Mouse (Mus musculus) embryonic facial prominence, embryonic 11.5 days (tissue): ENCODE measurements around the gene Gigyf2. TPM values are rescaled to one million over a fixed set of nuclear protein-coding genes. Genes with fewer than 3 reads are reported as not detected.
"Not testable (repeated sequence)": the region's sequence is repeated elsewhere in the genome, so short reads cannot be mapped to it uniquely, and the experiment has no call there.

Experiments used
- ATAC-seq: fragments of 200-750 bp; cut with Nextera tagmentation; replicated peaks from 2 replicates; pipeline ENCODE4 v1.8.0; 2017; ENCODE audit warnings: low read depth; ENCODE audit not compliant: insufficient number of reproducible peaks, low FRiP score, low TSS enrichment
- DNase-seq: peaks from one replicate; pipeline ENCODE4 v3.0.0-alpha.2; 2015; ENCODE audit warnings: low spot score
- H3K27ac ChIP-seq: fragments of 300-500 bp; sonication (generic); replicated peaks from 2 replicates; pipeline ENCODE4 v1.5.1; 2014; ENCODE audit warnings: mild to moderate bottlenecking, low read depth, low read length, control low read depth
- H3K27me3 ChIP-seq: fragments of 300-500 bp; sonication (generic); 2 replicates; pipeline ENCODE4 v1.6.1; 2014; ENCODE audit warnings: mild to moderate bottlenecking, low read length, moderate library complexity, mixed read lengths; ENCODE audit not compliant: control insufficient read depth, insufficient read depth
- H3K36me3 ChIP-seq: fragments of 300-500 bp; sonication (generic); replicated peaks from 2 replicates; pipeline ENCODE4 v1.6.1; 2014; ENCODE audit warnings: low read depth, mild to moderate bottlenecking, low read length, moderate library complexity, mixed read lengths; ENCODE audit not compliant: control insufficient read depth, insufficient read depth
- H3K4me1 ChIP-seq: fragments of 300-500 bp; sonication (generic); 2 replicates; pipeline ENCODE4 v1.6.1; 2014; ENCODE audit warnings: low read length, mixed read lengths; ENCODE audit not compliant: control insufficient read depth, insufficient read depth
- H3K4me2 ChIP-seq: fragments of 300-500 bp; sonication (generic); 2 replicates; pipeline ENCODE4 v1.6.1; 2014; ENCODE audit warnings: low read depth, mild to moderate bottlenecking, control low read depth, low read length, moderate library complexity
- H3K4me3 ChIP-seq: fragments of 300-500 bp; sonication (generic); 2 replicates; pipeline ENCODE4 v1.5.1; 2014; ENCODE audit warnings: low read depth, low read length, control low read depth
- H3K9ac ChIP-seq: fragments of 300-500 bp; sonication (generic); replicated peaks from 2 replicates; pipeline ENCODE4 v1.6.1; 2014; ENCODE audit warnings: mild to moderate bottlenecking, control low read depth, low read length
- H3K9me3 ChIP-seq: fragments of 300-500 bp; sonication (generic); replicated peaks from 2 replicates; pipeline ENCODE4 v1.6.1; 2016; ENCODE audit warnings: mild to moderate bottlenecking, low read length, inconsistent platforms, mixed read lengths; ENCODE audit not compliant: control insufficient read depth
- WGBS: fragments of 180-500 bp; shearing (Covaris S2); extraction: QIAGEN DNeasy Blood & Tissue Kit; methylation state at CpG from one replicate; pipeline ENCODE4 v1.1.7; 2014; 5-methylcytosine and 5-hydroxymethylcytosine counted together
- polyA plus RNA-seq: library from polyadenylated mRNA; unstranded; fragments of >200 nt; fragmentation: Nextera tagmentation; extraction: Ambion mirVana; gene quantifications from 2 replicates; pipeline ENCODE4 v1.2.1, GENCODE M21; 2014

Gene Gigyf2
- polyA plus RNA-seq, 1 experiment from 2014 or later = 49.1 TPM

- Histone ChIP-seq H3K4me2 (no peak overlapping the region), H3K4me3 (no peak overlapping the region), H3K4me1 (no peaks in the 10 kb centered on the region), H3K36me3 (no peaks in the 10 kb centered on the region), H3K27me3 (no peaks in the 10 kb centered on the region), H3K9me3 (no peaks in the 10 kb centered on the region), H3K9ac (no peak overlapping the region), H3K27ac (no peak overlapping the region)
- 82% methylated on average over 9 of the region's 9 CpGs for WGBS
- ATAC-seq = no peak
- no peak for DNase-seq
Observed at GRCm38 (mm10) chr1:87467469-87467868, 140.7 kb downstream of the Gigyf2 start.

DNA sequence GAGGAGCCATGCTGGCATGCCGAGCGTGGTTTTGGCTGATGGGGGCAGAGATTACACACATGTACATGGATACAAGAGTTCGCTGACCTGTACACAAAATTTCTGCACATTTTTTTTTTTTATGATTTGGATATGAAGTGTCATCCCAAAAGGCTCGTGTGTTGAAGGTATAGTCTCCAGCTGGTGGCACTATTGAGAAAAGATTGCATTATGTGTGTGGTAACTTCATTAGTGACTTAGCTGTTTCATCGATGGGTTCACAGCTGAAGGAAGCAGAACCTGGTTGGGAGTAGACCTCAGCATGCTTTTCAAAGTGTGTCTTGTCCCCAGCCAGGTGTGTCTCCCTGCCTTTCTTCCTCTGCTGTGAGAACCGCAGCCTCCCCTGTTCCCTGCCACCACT is 141.5 kb downstream of the Gigyf2 start:
- no peak for DNase-seq
- Histone ChIP-seq H3K9ac (no peak overlapping the region), H3K36me3 (no peaks in the 10 kb centered on the region)

GRCm38 (mm10) chr1:87469971-87470370 is 143.2 kb downstream of the Gigyf2 start, which contains the start of gene Snorc:
Snorc (plus strand) TSS chr1:87470271.
- 40% methylated on average over 7 of the region's 10 CpGs for WGBS

More for the DNA sequence above, 141.5 kb downstream of the Gigyf2 start:
- no peaks in the 10 kb centered on the region for H3K27me3 ChIP-seq
- WGBS = 74% methylated on average over 6 of the region's 6 CpGs
- H3K4me2 ChIP-seq = no peak overlapping the region
- no peak for ATAC-seq
- H3K9me3 ChIP-seq = no peaks in the 10 kb centered on the region
- H3K27ac ChIP-seq = no peak overlapping the region
- H3K4me3 ChIP-seq = no peak overlapping the region
- H3K4me1 ChIP-seq = no peaks in the 10 kb centered on the region

GRCm38 (mm10) chr1:87471914-87472313 is 145.1 kb downstream of the Gigyf2 start:
- H3K4me1 ChIP-seq = no peaks in the 10 kb centered on the region
- 71% methylated on average over 7 of the region's 7 CpGs for WGBS
- no peak overlapping the region for H3K27ac ChIP-seq

More at GRCm38 (mm10) chr1:87469971-87470370, 143.2 kb downstream of the Gigyf2 start, which contains the start of gene Snorc:
- not testable (repeated sequence) for H3K36me3 ChIP-seq, DNase-seq, H3K4me3 ChIP-seq, H3K9me3 ChIP-seq, H3K27me3 ChIP-seq, ATAC-seq, H3K27ac ChIP-seq, H3K4me1 ChIP-seq, H3K4me2 ChIP-seq, H3K9ac ChIP-seq

DNA sequence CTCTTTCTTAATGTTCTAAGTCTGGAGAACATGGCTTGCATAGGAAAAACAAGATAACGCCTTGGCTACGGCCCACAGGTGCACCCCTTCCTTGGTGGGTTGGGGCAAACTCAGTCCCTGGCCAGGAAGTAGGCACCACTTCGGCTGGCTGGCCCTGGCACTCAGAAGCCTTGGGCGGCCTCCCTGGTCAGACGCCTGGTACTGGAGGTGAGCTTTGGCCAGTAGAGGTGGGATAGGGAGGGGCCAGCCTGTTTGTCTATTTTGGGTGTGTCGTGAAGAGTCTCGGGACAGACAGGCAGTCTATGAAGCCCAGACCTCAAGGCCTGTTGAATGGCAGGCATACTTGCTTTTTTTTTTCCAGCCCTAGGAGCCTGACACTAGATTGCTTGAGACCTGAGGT is 145.8 kb downstream of the Gigyf2 start:
- H3K27ac ChIP-seq = no peak overlapping the region
- peaks cover 14% of the 10 kb centered on the region for H3K27me3 ChIP-seq
- no peaks in the 10 kb centered on the region for H3K9me3 ChIP-seq
- 84% methylated on average over 7 of the region's 7 CpGs for WGBS
- H3K4me2 ChIP-seq = no peak overlapping the region
- H3K4me3 ChIP-seq = no peak overlapping the region
- no peaks in the 10 kb centered on the region for H3K36me3 ChIP-seq
- H3K4me1 ChIP-seq = no peaks in the 10 kb centered on the region
- ATAC-seq (no peak), DNase-seq (no peak)
- H3K9ac ChIP-seq = no peak overlapping the region

More at GRCm38 (mm10) chr1:87471914-87472313, 145.1 kb downstream of the Gigyf2 start:
- DNase-seq (no peak), ATAC-seq (no peak)
- Histone ChIP-seq H3K36me3 (no peaks in the 10 kb centered on the region), H3K9me3 (no peaks in the 10 kb centered on the region), H3K27me3 (peaks cover 14% of the 10 kb centered on the region), H3K4me3 (no peak overlapping the region), H3K4me2 (no peak overlapping the region), H3K9ac (no peak overlapping the region)

DNA sequence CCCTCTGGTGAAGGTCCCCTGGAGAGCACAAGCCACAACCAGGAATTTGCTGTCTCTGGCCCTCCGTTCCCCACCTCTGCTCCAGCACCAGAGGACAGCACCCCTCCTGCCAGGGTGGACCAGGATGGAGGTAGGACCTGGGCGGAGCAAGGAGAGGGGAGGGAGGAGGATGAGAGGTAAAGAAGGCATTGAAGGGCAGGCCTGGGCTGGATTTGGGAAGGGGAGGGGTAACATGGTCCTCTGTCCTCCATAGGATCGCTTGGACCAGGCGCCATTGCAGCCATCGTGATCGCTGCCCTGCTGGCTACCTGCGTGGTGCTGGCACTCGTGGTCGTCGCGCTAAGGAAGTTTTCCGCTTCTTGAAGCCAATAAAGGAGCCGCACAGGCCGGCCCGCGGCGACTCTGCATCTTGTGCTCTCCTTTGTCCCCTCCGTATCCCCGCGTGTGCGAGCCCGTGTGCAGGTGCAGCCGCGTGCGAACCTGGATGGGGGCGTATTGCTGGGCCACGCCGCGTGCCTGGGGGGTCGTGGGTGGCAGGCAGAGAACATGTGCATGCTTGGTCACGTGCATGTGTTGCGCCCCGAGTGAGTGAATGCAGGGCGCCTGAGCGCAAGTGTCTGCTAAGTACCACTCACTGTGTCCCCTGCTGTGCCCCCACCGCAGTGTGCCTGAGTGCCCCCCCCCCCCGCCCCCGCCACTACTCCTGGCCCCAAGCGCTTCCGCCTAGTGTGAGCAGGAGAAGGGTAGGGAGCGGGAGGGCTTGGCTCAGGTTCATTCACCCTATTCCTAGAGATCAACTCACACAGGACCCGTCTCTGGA is 148.5 kb downstream of the Gigyf2 start:
- 2% methylated on average over 40 of the region's 42 CpGs for WGBS
- no peaks in the 10 kb centered on the region for H3K36me3 ChIP-seq
- no peaks in the 10 kb centered on the region for H3K9me3 ChIP-seq
- peaks cover 14% of the 10 kb centered on the region for H3K27me3 ChIP-seq
- peak overlapping the region; percentile 30 for H3K4me3 ChIP-seq
- ATAC-seq (no peak), DNase-seq (peak; percentile 35)
- H3K4me2 ChIP-seq = peak overlapping the region; percentile 79
- no peak overlapping the region for H3K27ac ChIP-seq
- no peaks in the 10 kb centered on the region for H3K4me1 ChIP-seq
- peak overlapping the region; percentile 46 for H3K9ac ChIP-seq

- DNase-seq = no peak
- Histone ChIP-seq H3K9ac (no peak overlapping the region), H3K4me3 (no peak overlapping the region), H3K36me3 (no peaks in the 10 kb centered on the region), H3K9me3 (no peaks in the 10 kb centered on the region), H3K27ac (no peak overlapping the region), H3K27me3 (no peaks in the 10 kb centered on the region), H3K4me1 (no peaks in the 10 kb centered on the region), H3K4me2 (no peak overlapping the region)
- 90% methylated on average over 4 of the region's 4 CpGs for WGBS
- no peak for ATAC-seq
Observed at GRCm38 (mm10) chr1:87482546-87482945, 155.7 kb downstream of the Gigyf2 start.

DNA sequence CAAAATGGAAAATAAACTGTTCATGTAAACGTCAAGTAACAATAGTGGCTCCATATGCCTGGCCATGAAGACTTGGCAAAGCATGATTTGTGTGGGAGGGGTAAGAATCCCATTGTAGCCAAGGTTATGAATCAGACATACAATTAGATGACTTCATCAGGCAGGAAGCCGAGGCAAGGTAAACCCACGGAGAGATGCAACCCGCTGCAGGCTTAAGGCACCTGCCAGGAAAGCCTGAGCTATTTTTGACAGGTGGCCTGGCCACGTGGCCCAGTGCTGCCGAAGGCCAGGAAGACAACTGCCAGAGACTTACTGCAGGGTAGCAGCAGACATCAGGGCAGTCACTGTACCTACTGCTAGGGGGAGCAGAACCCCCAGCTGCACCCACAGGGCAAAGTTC is 159.6 kb downstream of the Gigyf2 start:
- no peak for ATAC-seq
- no peak overlapping the region for H3K4me2 ChIP-seq
- H3K4me3 ChIP-seq = no peak overlapping the region
- H3K36me3 ChIP-seq = no peaks in the 10 kb centered on the region
- no peak for DNase-seq
- no peak overlapping the region for H3K27ac ChIP-seq
- no peak overlapping the region for H3K9ac ChIP-seq
- WGBS = 76% methylated on average over 6 of the region's 6 CpGs
- H3K4me1 ChIP-seq = no peaks in the 10 kb centered on the region
- H3K27me3 ChIP-seq = no peaks in the 10 kb centered on the region
- H3K9me3 ChIP-seq = no peaks in the 10 kb centered on the region
